Mouse (Mus musculus): ENCODE measurements at regions not wholly inside any gene's neighbourhood (a gene's known extent, or its start where the extent isn't known, plus 50 kb on each side); places are given as distances from the start of the nearest gene placed in this dataset.

DNA sequence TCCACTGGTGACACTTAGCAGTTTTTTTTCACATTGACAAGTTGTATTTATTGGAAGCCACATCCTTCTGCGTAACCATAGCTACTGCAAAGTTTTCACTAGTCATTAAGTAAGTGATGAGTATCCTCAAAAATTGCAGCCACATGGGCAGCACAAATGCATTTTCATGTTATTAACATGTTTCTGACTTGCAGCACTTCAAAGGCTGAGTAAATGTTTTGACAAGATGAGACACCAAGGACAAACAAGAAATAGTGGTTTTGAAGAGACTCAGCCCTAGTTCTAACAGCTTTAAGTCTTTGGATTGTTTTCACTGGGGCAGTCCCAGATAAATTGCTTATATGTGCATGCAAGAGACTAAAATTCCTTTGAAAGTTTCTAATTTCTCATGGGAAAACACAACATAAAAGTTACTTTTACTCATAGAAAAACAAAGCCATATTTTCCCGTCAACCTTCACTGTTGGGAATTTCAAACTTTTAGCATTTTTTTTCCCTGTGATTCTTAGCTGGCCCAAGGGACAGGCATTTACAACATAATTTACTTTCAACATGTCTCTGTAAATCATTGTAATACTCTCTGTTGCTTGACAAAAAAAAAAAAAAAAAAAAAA, 787.5 kb upstream of the Zeb2 start:
- H3K4me1 ChIP-seq (replicated peaks; ENCODE audit: control insufficient read depth, insufficient read depth, low read length) = no peaks in the 10 kb centered on the region
- H3K9me3 ChIP-seq (ENCODE audit: control insufficient read depth) = no peaks in the 10 kb centered on the region
- TF ChIP-seq CTCF (IDR thresholded peaks at IDR 0.05; ENCODE audit: low read depth) = no peak
- 59% methylated on average over 2 of the region's 2 CpGs for WGBS
- H3K27me3 ChIP-seq (replicated peaks; ENCODE audit: control insufficient read depth, insufficient read depth, low read length) = no peaks in the 10 kb centered on the region
- no peak overlapping the region for H3K9ac ChIP-seq (ENCODE audit: low read depth, low read length)
- H3K27ac ChIP-seq (ENCODE audit: low read depth, low read length) = no peak overlapping the region
- no peak for ATAC-seq
- no peak overlapping the region for H3K4me2 ChIP-seq (replicated peaks; ENCODE audit: low read depth)
- no peak overlapping the region for H3K4me3 ChIP-seq (ENCODE audit: low read depth, low read length)
- no peaks in the 10 kb centered on the region for H3K36me3 ChIP-seq (ENCODE audit: control insufficient read depth, insufficient read depth)

DNA sequence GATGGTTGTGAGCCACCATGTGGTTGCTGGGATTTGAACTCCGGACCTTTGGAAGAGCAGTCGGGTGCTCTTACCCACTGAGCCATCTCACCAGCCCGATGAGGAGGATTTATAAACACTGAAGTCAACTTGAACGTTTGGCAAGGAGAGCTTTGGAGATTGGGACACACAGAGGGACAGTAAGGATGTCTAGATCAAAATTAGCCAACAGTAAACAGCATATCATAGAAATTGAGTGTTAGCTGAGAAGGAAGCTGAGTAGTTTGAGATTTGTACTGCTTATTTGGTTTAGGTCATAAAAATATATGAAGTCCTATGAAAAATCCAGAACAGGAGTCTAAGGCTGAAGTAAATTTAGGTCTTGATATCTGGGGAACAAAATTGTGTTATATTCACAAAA, 786.9 kb upstream of the Zeb2 start:
- Histone ChIP-seq H3K4me3 (ENCODE audit: low read depth, low read length) (no peak overlapping the region), H3K36me3 (ENCODE audit: control insufficient read depth, insufficient read depth) (no peaks in the 10 kb centered on the region), H3K9ac (ENCODE audit: low read depth, low read length) (no peak overlapping the region), H3K27ac (ENCODE audit: low read depth, low read length) (no peak overlapping the region), H3K4me1 (replicated peaks; ENCODE audit: control insufficient read depth, insufficient read depth, low read length) (no peaks in the 10 kb centered on the region), H3K9me3 (ENCODE audit: control insufficient read depth) (no peaks in the 10 kb centered on the region), H3K27me3 (replicated peaks; ENCODE audit: control insufficient read depth, insufficient read depth, low read length) (no peaks in the 10 kb centered on the region), H3K4me2 (replicated peaks; ENCODE audit: low read depth) (no peak overlapping the region)
- 79% methylated on average over 4 of the region's 4 CpGs for WGBS
- TF ChIP-seq CTCF (IDR thresholded peaks at IDR 0.05; ENCODE audit: low read depth) = no peak
- ATAC-seq = no peak

DNA sequence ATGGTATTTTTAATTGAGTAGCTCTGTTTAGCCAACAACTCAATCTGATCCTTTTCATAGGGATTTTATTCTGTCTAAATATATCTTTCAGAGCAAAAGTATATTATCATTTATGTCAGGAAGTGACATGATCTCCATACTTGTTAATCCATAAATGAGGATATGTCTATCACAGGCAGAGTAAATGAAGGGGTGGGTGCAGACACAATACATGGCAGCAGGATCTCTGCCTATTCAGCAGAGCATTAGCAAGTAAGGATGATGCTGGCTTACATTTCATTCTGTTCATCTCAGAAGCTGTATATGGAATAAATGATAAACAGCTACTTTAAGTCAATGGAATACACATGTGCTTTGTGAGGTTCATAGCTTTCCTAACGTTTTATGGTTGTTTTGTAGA, 786.2 kb upstream of the Zeb2 start:
- 74% methylated on average over 1 of the region's 1 CpGs for WGBS

DNA sequence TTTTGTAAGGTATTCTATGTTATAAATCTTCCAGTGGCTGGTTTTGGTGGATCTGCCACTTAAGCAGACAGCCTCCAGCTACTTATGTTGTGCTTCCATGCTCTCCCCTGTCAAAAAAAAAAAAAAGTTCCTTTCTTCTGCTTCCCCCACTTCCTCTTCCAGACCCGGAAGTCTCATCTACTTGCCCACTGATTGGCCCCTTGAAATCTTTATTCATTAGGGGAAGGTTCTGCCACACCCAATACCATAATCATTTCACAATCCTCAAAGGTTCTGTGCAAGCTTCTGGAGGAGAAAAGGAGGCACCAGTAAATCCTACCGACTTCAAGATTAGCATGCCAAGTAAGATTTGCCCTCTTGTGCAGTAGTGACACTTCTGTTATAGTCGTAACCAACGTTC, 784.7 kb upstream of the Zeb2 start:
- Histone ChIP-seq H3K36me3 (ENCODE audit: control insufficient read depth, insufficient read depth) (no peaks in the 10 kb centered on the region), H3K4me3 (ENCODE audit: low read depth, low read length) (no peak overlapping the region), H3K27ac (ENCODE audit: low read depth, low read length) (no peak overlapping the region), H3K4me2 (replicated peaks; ENCODE audit: low read depth) (no peak overlapping the region), H3K27me3 (replicated peaks; ENCODE audit: control insufficient read depth, insufficient read depth, low read length) (no peaks in the 10 kb centered on the region), H3K9me3 (ENCODE audit: control insufficient read depth) (no peaks in the 10 kb centered on the region), H3K9ac (ENCODE audit: low read depth, low read length) (no peak overlapping the region), H3K4me1 (replicated peaks; ENCODE audit: control insufficient read depth, insufficient read depth, low read length) (no peaks in the 10 kb centered on the region)
- WGBS = 88% methylated on average over 4 of the region's 4 CpGs
- no peak for TF ChIP-seq CTCF (IDR thresholded peaks at IDR 0.05; ENCODE audit: low read depth)
- no peak for ATAC-seq

More for the DNA sequence above, 786.2 kb upstream of the Zeb2 start:
- H3K27ac ChIP-seq (ENCODE audit: low read depth, low read length) = no peak overlapping the region
- no peaks in the 10 kb centered on the region for H3K27me3 ChIP-seq (replicated peaks; ENCODE audit: control insufficient read depth, insufficient read depth, low read length)
- no peaks in the 10 kb centered on the region for H3K36me3 ChIP-seq (ENCODE audit: control insufficient read depth, insufficient read depth)
- H3K4me1 ChIP-seq (replicated peaks; ENCODE audit: control insufficient read depth, insufficient read depth, low read length) = no peaks in the 10 kb centered on the region
- H3K9ac ChIP-seq (ENCODE audit: low read depth, low read length) = no peak overlapping the region
- ATAC-seq = no peak
- H3K9me3 ChIP-seq (ENCODE audit: control insufficient read depth) = no peaks in the 10 kb centered on the region
- H3K4me3 ChIP-seq (ENCODE audit: low read depth, low read length) = no peak overlapping the region
- TF ChIP-seq CTCF (IDR thresholded peaks at IDR 0.05; ENCODE audit: low read depth) = no peak
- H3K4me2 ChIP-seq (replicated peaks; ENCODE audit: low read depth) = no peak overlapping the region

DNA sequence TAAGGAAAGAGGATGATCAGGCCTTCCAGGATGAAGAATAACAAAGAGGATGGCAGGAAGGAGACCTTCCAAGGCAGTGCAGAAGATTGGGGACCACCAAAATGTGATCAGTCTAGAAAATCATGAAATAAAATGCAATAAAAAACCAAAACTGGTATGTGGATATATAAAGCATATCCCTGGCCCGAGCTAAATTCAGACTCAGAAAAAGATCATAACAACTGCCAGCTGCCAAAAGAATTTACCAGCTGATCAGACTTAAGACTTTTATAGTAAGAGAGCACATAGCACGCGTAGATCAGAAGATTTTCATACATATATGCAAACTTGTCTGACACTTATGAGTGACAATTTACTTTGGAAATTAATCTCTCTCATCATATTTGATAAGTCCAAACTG, 767.5 kb upstream of the Zeb2 start:
- Histone ChIP-seq H3K4me3 (ENCODE audit: low read depth, low read length) (no peak overlapping the region), H3K36me3 (ENCODE audit: control insufficient read depth, insufficient read depth) (no peaks in the 10 kb centered on the region), H3K4me2 (replicated peaks; ENCODE audit: low read depth) (no peak overlapping the region), H3K27me3 (replicated peaks; ENCODE audit: control insufficient read depth, insufficient read depth, low read length) (no peaks in the 10 kb centered on the region), H3K9ac (ENCODE audit: low read depth, low read length) (no peak overlapping the region), H3K4me1 (replicated peaks; ENCODE audit: control insufficient read depth, insufficient read depth, low read length) (no peaks in the 10 kb centered on the region), H3K9me3 (ENCODE audit: control insufficient read depth) (no peaks in the 10 kb centered on the region), H3K27ac (ENCODE audit: low read depth, low read length) (no peak overlapping the region)
- no peak for ATAC-seq
- TF ChIP-seq CTCF (IDR thresholded peaks at IDR 0.05; ENCODE audit: low read depth) = no peak
- WGBS = 84% methylated on average over 3 of the region's 3 CpGs

DNA sequence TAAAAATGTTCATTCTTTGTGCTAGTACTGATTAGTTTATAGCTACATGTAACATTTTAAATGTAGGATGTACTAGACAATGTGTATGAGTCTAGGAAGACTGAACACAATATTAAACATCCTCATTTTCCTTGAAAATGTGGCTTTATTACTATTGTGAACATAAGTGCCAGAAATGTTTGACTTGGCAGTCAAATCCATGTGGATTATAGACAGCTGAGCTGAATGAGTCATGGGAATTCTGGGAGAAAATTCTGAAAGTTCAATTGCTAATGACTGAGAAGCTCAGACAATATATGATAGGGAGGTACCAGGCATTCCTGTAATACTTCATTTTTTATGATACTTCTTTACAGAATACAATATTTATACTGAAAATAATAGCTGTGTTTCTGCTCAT, 761.5 kb upstream of the Zeb2 start:
- Histone ChIP-seq H3K27me3 (replicated peaks; ENCODE audit: control insufficient read depth, insufficient read depth, low read length) (no peaks in the 10 kb centered on the region), H3K4me2 (replicated peaks; ENCODE audit: low read depth) (no peak overlapping the region), H3K9ac (ENCODE audit: low read depth, low read length) (no peak overlapping the region), H3K9me3 (ENCODE audit: control insufficient read depth) (no peaks in the 10 kb centered on the region), H3K27ac (ENCODE audit: low read depth, low read length) (no peak overlapping the region), H3K4me1 (replicated peaks; ENCODE audit: control insufficient read depth, insufficient read depth, low read length) (no peaks in the 10 kb centered on the region), H3K36me3 (ENCODE audit: control insufficient read depth, insufficient read depth) (no peaks in the 10 kb centered on the region), H3K4me3 (ENCODE audit: low read depth, low read length) (no peak overlapping the region)
- no peak for TF ChIP-seq CTCF (IDR thresholded peaks at IDR 0.05; ENCODE audit: low read depth)
- no peak for ATAC-seq

DNA sequence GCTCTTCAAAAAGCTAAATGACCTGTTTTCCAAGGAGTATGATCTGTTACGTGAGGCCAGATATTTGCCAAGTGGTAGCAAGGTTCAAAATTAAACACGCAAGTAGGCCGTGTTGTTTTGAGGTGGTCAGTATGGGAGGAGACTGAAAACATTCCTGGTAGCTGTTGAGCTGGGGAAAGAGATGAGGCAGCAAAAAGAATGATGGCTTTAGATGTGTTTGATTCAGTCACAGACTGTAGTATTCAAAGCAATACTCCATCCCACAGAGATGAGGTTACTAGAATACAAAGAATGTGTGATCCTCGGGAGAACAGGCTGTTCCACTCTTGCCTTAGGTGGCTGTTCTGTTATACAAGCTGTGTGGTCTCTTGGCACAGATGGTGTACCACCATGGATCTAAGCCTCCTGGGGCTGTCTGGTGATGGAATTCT, 742.7 kb upstream of the Zeb2 start:
- no peak for TF ChIP-seq CTCF (IDR thresholded peaks at IDR 0.05; ENCODE audit: low read depth)
- H3K4me1 ChIP-seq (replicated peaks; ENCODE audit: control insufficient read depth, insufficient read depth, low read length) = no peaks in the 10 kb centered on the region
- H3K27ac ChIP-seq (ENCODE audit: low read depth, low read length) = no peak overlapping the region
- no peak overlapping the region for H3K9ac ChIP-seq (ENCODE audit: low read depth, low read length)
- H3K27me3 ChIP-seq (replicated peaks; ENCODE audit: control insufficient read depth, insufficient read depth, low read length) = no peaks in the 10 kb centered on the region
- H3K36me3 ChIP-seq (ENCODE audit: control insufficient read depth, insufficient read depth) = no peaks in the 10 kb centered on the region
- no peaks in the 10 kb centered on the region for H3K9me3 ChIP-seq (ENCODE audit: control insufficient read depth)
- no peak overlapping the region for H3K4me3 ChIP-seq (ENCODE audit: low read depth, low read length)
- ATAC-seq = no peak
- H3K4me2 ChIP-seq (replicated peaks; ENCODE audit: low read depth) = no peak overlapping the region
- WGBS = 77% methylated on average over 4 of the region's 4 CpGs
